Mouse (Mus musculus) stomach, embryonic 15.5 days (tissue): ENCODE data around the gene Gp6. TPM values are rescaled to one million over a fixed set of nuclear protein-coding genes. Genes with fewer than 3 reads are reported as not detected.
A peak's percentile ranks its signal among the peaks of the same experiment; 100 is the strongest.
"Not testable (repeated sequence)": the region's sequence is repeated elsewhere in the genome, so short reads cannot be mapped to it uniquely, and the experiment has no call there.

Source experiments
- ATAC-seq: fragments of 200-750 bp; cut with Nextera tagmentation; 2 replicates; pipeline ENCODE4 v1.8.0; 2017; ENCODE audit warnings: low read depth, moderate number of reproducible peaks, moderate TSS enrichment; ENCODE audit not compliant: insufficient read depth, low FRiP score
- H3K27ac ChIP-seq: fragments of 300-500 bp; sonication (generic); 2 replicates; pipeline ENCODE4 v1.5.1; 2015; ENCODE audit warnings: mild to moderate bottlenecking, inconsistent platforms
- H3K27me3 ChIP-seq: fragments of 300-500 bp; sonication (generic); replicated peaks from 2 replicates; pipeline ENCODE4 v1.6.1; 2015; ENCODE audit warnings: inconsistent platforms
- H3K36me3 ChIP-seq: fragments of 300-500 bp; sonication (generic); 2 replicates; pipeline ENCODE4 v1.6.1; 2015; ENCODE audit warnings: inconsistent platforms
- H3K4me1 ChIP-seq: fragments of 300-500 bp; sonication (generic); 2 replicates; pipeline ENCODE4 v1.6.1; 2015; ENCODE audit warnings: inconsistent platforms
- H3K4me2 ChIP-seq: fragments of 300-500 bp; sonication (generic); 2 replicates; pipeline ENCODE4 v1.6.1; 2015; ENCODE audit warnings: mild to moderate bottlenecking, inconsistent platforms
- H3K4me3 ChIP-seq: fragments of 300-500 bp; sonication (generic); replicated peaks from 2 replicates; pipeline ENCODE4 v1.5.1; 2015; ENCODE audit warnings: inconsistent platforms
- H3K9ac ChIP-seq: fragments of 300-500 bp; sonication (generic); 2 replicates; pipeline ENCODE4 v1.6.1; 2015; ENCODE audit warnings: inconsistent platforms
- H3K9me3 ChIP-seq: fragments of 300-500 bp; sonication (generic); 2 replicates; pipeline ENCODE4 v1.6.1; 2016; ENCODE audit warnings: inconsistent platforms
- WGBS: fragments of 180-500 bp; shearing (Covaris S2); methylation state at CpG from one replicate; pipeline ENCODE4 v1.1.7; 2015; 5-methylcytosine and 5-hydroxymethylcytosine counted together
- polyA plus RNA-seq: library from polyadenylated mRNA; unstranded; fragments of >200 nt; fragmentation: Nextera tagmentation; extraction: Ambion mirVana; gene quantifications from 2 replicates; pipeline ENCODE4 v1.2.1, GENCODE M21; 2015

Gp6 gene
- polyA plus RNA-seq: 0.22 TPM in 1 of 2 replicates, not detected in the other

DNA sequence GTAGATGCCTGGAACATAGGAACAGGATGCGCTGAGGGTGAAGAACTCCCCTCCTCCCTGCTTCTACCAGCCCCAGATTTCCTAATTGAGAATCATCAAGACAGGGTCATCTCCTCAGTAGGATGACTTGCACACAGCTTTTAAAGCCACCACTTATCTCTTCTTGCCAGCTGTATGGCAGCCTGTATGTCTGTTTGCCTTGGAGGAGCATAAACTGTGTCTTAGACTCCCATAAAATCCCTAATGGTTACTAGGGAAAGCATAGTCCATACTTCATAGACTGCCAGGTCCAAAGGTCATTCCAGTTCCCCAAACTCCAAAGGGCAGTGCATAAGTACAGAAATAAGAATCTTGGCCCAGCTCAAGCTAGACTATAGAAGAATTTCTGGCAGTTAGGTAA is at the start of gene Gp6:
TSS of gene Gp6 (minus strand) at position 15 of the 400 bp plus-strand sequence.
- no peaks in the 10 kb centered on the region for H3K4me1 ChIP-seq
- no peak within 1 kb of the TSS for H3K27ac ChIP-seq
- H3K27me3 ChIP-seq: no peaks in the 10 kb centered on the region
- no peak within 1 kb of the TSS for H3K9ac ChIP-seq
- no peak within 1 kb of the TSS for H3K4me2 ChIP-seq
- ATAC-seq: no peak
- no peak within 1 kb of the TSS for H3K4me3 ChIP-seq
- 94% methylated on average over 1 of the region's 1 CpGs for WGBS
- H3K36me3 ChIP-seq: no peaks in the 10 kb centered on the region
- H3K9me3 ChIP-seq: no peaks in the 10 kb centered on the region

- H3K4me3 ChIP-seq: no peak overlapping the region
- no peak overlapping the region for H3K27ac ChIP-seq
- 0 out of 2 replicates have a peak, but pooled peaks cover 9% of the 10 kb centered on the region for H3K4me1 ChIP-seq
- H3K9ac ChIP-seq: no peak overlapping the region
- no peak for ATAC-seq
- peaks cover 17% of the 10 kb centered on the region for H3K36me3 ChIP-seq
- H3K9me3 ChIP-seq: no peaks in the 10 kb centered on the region
- H3K27me3 ChIP-seq: no peaks in the 10 kb centered on the region
- WGBS: 6% methylated on average over 1 of the region's 1 CpGs
- H3K4me2 ChIP-seq: no peak overlapping the region
Measured at GRCm38 (mm10) chr7:4447138-4447537, 49.6 kb upstream of the Gp6 start.

DNA sequence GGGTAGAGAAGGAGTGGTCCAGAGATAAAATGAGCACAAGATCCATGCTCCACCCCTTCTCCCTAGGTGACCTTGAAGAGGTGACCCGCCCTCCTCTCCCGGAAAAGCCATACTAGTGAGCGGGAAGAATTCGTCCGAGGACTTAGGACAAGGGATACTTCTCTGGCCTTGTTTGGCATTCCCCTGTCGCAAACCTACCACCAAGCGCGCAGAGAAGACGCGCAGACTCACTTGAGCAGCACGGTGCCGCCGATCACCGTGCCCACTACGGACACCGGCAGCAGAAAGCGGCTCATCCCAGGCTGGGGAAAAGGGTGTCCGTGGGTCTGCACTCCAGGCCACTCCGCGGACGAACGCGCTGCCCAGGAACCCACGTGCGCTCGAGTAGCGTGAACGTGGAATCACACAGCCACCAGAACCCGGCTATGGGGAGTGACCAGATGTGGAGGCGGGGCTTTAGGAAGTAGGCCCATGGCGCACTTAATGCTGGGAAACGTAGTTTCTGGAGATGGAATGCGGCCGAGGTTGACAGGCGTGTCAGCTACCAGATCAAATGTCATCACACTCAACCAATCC is 47.8 kb upstream of the Gp6 start, which contains the start of gene Rdh13:
TSS of gene Rdh13 (minus strand) at position 434 of the 576 bp plus-strand sequence.
- Histone ChIP-seq H3K27me3 (no peaks in the 10 kb centered on the region), H3K4me3 (peak within 1 kb of the TSS; percentile 92), H3K9ac (peak within 1 kb of the TSS; percentile 81), H3K4me2 (peak within 1 kb of the TSS; percentile 55), H3K4me1 (0 out of 2 replicates have a peak, but pooled peaks cover 6% of the 10 kb centered on the region), H3K36me3 (peaks cover 32% of the 10 kb centered on the region), H3K27ac (peak within 1 kb of the TSS; percentile 91), H3K9me3 (no peaks in the 10 kb centered on the region)
- WGBS: under 1% methylated on average over 35 of the region's 35 CpGs
- peak; percentile 93 for ATAC-seq

DNA sequence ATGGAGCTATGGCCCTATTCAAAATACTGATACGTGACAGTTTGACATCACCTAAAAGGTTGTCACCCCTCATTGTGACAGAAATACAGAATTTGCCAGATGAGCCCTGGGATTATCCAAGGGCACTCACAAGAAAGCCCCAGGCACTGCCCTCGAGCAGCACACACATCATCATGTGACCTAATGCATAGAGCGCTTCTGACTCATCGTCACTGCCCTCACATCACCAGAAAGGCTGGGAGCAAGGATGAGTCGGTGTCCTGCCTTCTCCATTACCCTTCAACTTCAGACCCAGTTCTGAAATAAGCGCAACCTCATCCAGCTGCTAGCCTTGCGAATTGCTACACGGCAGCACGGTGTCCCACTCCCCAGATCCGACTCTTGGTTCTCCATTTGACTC is 43.0 kb upstream of the Gp6 start:
- peaks cover 45% of the 10 kb centered on the region for H3K36me3 ChIP-seq
- 0 out of 2 replicates have a peak, but pooled peaks cover 6% of the 10 kb centered on the region for H3K4me1 ChIP-seq
- no peaks in the 10 kb centered on the region for H3K27me3 ChIP-seq
- no peak for ATAC-seq
- no peak overlapping the region for H3K27ac ChIP-seq
- WGBS: 91% methylated on average over 10 of the region's 10 CpGs
- no peaks in the 10 kb centered on the region for H3K9me3 ChIP-seq
- H3K4me2 ChIP-seq: no peak overlapping the region
- H3K4me3 ChIP-seq: no peak overlapping the region
- H3K9ac ChIP-seq: no peak overlapping the region

GRCm38 (mm10) chr7:4437721-4438120 is 40.2 kb upstream of the Gp6 start:
- no peak overlapping the region for H3K27ac ChIP-seq
- H3K36me3 ChIP-seq: peaks cover 57% of the 10 kb centered on the region
- H3K9ac ChIP-seq: no peak overlapping the region
- H3K27me3 ChIP-seq: no peaks in the 10 kb centered on the region
- 81% methylated on average over 2 of the region's 2 CpGs for WGBS
- no peaks in the 10 kb centered on the region for H3K9me3 ChIP-seq
- no peak for ATAC-seq
- H3K4me2 ChIP-seq: no peak overlapping the region
- H3K4me3 ChIP-seq: no peak overlapping the region
- no peaks in the 10 kb centered on the region for H3K4me1 ChIP-seq

- peaks cover 52% of the 10 kb centered on the region for H3K36me3 ChIP-seq
- no peaks in the 10 kb centered on the region for H3K9me3 ChIP-seq
- no peak overlapping the region for H3K4me3 ChIP-seq
- no peak overlapping the region for H3K4me2 ChIP-seq
- WGBS: 88% methylated on average over 8 of the region's 8 CpGs
- ATAC-seq: no peak
- no peaks in the 10 kb centered on the region for H3K27me3 ChIP-seq
- H3K9ac ChIP-seq: no peak overlapping the region
- H3K4me1 ChIP-seq: no peaks in the 10 kb centered on the region
- H3K27ac ChIP-seq: no peak overlapping the region
Measured at GRCm38 (mm10) chr7:4432026-4432425, 34.5 kb upstream of the Gp6 start.

DNA sequence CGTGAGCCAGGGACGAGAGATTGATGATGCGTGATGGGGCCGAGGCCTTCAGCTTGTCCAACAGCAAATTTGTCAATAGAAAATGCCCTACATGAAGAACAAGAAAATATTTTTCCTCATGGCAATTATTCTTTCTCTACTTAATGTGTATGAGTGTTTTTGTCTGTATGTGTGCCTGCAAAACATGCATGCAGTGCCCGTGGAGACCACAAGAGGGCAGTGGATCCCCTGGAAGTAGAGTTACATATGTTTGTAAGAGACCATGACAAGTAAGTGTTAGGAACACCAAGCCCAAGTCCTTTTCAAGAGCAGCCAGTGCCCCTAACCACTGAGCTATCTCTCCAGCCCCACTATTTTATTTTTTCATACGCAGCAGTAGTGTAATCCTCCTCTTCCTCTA is 34.0 kb upstream of the Gp6 start:
- Histone ChIP-seq H3K4me3 (no peak overlapping the region), H3K9me3 (no peaks in the 10 kb centered on the region), H3K9ac (no peak overlapping the region), H3K27ac (no peak overlapping the region), H3K36me3 (peaks cover 50% of the 10 kb centered on the region), H3K4me1 (no peaks in the 10 kb centered on the region), H3K4me2 (no peak overlapping the region), H3K27me3 (no peaks in the 10 kb centered on the region)
- 81% methylated on average over 6 of the region's 6 CpGs for WGBS
- no peak for ATAC-seq

DNA sequence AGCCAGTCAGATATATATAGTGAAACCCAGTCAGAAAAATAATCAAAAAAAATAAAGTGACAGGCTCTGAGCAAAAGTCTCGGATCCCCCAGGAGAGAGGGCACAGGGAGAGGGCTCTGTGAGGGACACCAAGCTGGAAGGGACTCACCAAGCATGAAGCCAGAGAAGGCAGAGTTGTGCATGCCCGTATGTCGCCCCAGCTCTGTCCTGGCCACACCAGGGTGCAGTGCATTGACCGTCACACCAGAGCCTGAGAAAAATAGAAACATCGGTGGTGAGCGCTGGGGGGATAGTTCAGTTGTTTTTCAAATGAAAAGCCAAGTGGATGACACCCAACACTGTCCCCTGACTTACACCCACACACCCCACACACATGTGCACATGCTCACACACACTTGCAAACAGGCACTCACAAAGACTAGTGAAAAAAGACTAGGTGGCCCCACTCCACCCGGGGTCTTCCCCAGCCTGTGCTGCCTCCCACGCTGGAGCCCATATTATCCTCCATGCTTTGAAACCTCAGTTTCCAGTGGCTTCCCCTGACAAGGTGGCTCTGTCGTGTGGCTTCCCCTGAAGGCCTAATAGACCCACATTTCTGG is 32.8 kb upstream of the Gp6 start:
- no peaks in the 10 kb centered on the region for H3K27me3 ChIP-seq
- H3K9me3 ChIP-seq: no peaks in the 10 kb centered on the region
- H3K4me2 ChIP-seq: no peak overlapping the region
- peaks cover 40% of the 10 kb centered on the region for H3K36me3 ChIP-seq
- H3K27ac ChIP-seq: no peak overlapping the region
- ATAC-seq: no peak
- no peak overlapping the region for H3K4me3 ChIP-seq
- WGBS: 95% methylated on average over 9 of the region's 9 CpGs
- H3K9ac ChIP-seq: no peak overlapping the region
- no peaks in the 10 kb centered on the region for H3K4me1 ChIP-seq

GRCm38 (mm10) chr7:4427161-4427912 is 29.8 kb upstream of the Gp6 start:
- H3K4me3 ChIP-seq: no peak overlapping the region
- no peaks in the 10 kb centered on the region for H3K9me3 ChIP-seq
- no peak overlapping the region for H3K4me2 ChIP-seq
- no peak overlapping the region for H3K27ac ChIP-seq
- no peak overlapping the region for H3K9ac ChIP-seq
- no peaks in the 10 kb centered on the region for H3K27me3 ChIP-seq
- H3K36me3 ChIP-seq: peaks cover 19% of the 10 kb centered on the region; the same call in 1 of the 2 replicates
- H3K4me1 ChIP-seq: no peaks in the 10 kb centered on the region
- 68% methylated on average over 7 of the region's 7 CpGs for WGBS
- peak; percentile 89 for ATAC-seq

GRCm38 (mm10) chr7:4420230-4420629 is 22.7 kb upstream of the Gp6 start:
- no peaks in the 10 kb centered on the region for H3K27me3 ChIP-seq
- no peak overlapping the region for H3K27ac ChIP-seq
- no peaks in the 10 kb centered on the region for H3K4me1 ChIP-seq
- H3K4me3 ChIP-seq: no peak overlapping the region
- 59% methylated on average over 4 of the region's 4 CpGs for WGBS
- no peak overlapping the region for H3K9ac ChIP-seq
- H3K4me2 ChIP-seq: no peak overlapping the region
- no peaks in the 10 kb centered on the region for H3K9me3 ChIP-seq
- no peak for ATAC-seq
- H3K36me3 ChIP-seq: no peaks in the 10 kb centered on the region

- ATAC-seq: no peak
- no peaks in the 10 kb centered on the region for H3K36me3 ChIP-seq
Measured at GRCm38 (mm10) chr7:4419681-4420080, 22.1 kb upstream of the Gp6 start.

DNA sequence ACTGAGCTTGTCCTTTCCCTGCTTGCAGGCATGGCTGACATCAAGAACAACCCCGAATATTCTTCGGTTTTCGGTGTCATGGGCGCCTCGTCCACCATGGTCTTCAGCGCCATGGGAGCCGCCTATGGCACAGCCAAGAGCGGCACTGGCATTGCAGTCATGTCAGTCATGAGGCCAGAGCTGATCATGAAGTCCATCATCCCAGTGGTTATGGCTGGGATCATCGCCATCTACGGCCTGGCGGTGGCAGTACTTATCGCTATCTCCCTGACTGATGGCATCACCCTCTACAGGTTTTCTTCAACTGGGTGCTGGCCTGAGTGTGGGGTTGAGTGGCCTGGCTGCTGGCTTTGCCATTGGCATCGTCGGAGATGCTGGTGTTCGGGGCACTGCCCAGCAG is 14.9 kb upstream of the Gp6 start:
- not testable (repeated sequence) for H3K9me3 ChIP-seq, H3K9ac ChIP-seq, H3K36me3 ChIP-seq, ATAC-seq, H3K4me3 ChIP-seq, H3K4me2 ChIP-seq, H3K27ac ChIP-seq, H3K4me1 ChIP-seq, H3K27me3 ChIP-seq
- 94% methylated on average over 15 of the region's 15 CpGs for WGBS

More at GRCm38 (mm10) chr7:4419681-4420080, 22.1 kb upstream of the Gp6 start:
- Histone ChIP-seq H3K4me1 (no peaks in the 10 kb centered on the region), H3K4me2 (no peak overlapping the region), H3K27me3 (no peaks in the 10 kb centered on the region), H3K27ac (no peak overlapping the region), H3K9me3 (no peaks in the 10 kb centered on the region), H3K4me3 (no peak overlapping the region), H3K9ac (no peak overlapping the region)
- WGBS: 81% methylated on average over 6 of the region's 6 CpGs
